Mouse (Mus musculus) megakaryocyte, embryonic 14.5 days (primary cell): ENCODE data around the gene Ccdc120.

Source experiments
- FLI1 ChIP-seq: IDR thresholded peaks from 2 replicates; pipeline ENCODE4 v1.6.1; 2012; ENCODE audit warnings: low read length, inconsistent platforms, mixed read lengths
- GATA1 ChIP-seq: IDR thresholded peaks from 3 replicates; pipeline ENCODE4 v1.6.1; 2012; ENCODE audit warnings: mixed read lengths, low read length, inconsistent platforms, borderline replicate concordance

- TF ChIP-seq GATA1 (no peak), FLI1 (no peak)
These were observed 5.3 kb downstream of the Ccdc120 start for GRCm38 (mm10) chrX:7745429-7745828.
